In the genomic region with DNA sequence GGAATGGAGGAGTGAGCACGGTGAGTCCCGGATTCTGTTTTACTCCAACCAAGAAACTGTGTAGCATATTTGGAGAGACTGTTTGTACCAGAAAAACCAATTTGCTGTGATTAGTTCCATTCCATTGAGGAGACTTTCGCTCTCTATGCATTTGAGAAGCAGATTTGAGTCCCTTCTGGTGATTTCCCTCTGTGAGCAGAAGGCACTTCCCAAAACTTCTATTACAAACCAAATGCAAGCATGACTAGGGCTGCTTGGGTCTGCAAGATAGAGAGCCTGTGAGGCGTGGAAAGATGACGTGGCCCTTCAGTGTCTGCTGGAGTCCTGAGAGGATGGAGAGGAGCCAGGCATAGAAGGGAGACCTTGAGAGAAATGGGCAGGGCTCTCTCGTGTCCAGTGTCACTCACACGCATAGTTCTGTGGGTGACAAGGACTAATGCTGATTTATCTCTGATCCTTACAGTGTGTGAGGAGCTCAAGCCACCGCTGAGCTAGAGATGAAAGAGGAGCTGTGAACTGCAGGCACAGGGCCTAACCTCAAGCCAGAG, we compare ENCODE assay signal across 20 mouse cellular contexts.
DNase-seq lines count a peak whose midpoint lies in the region; TF ChIP-seq lines count a peak whose summit lies in the region.
"Had no signal": no experiment of that assay in that cellular context is flagged by ENCODE, and none has a peak within 500 bp of the region (broad histone marks: within the 10 kb centered on the region; RNA-seq: fewer than 3 reads in every experiment).

No protein-coding gene starts in this region.

- H3K4me1 ChIP-seq in heart, embryonic 10.5 days, result peaks cover 23% of the 10 kb centered on the region
- H3K4me1 ChIP-seq: limb, embryonic 15.5 days; lung, embryonic 15.5 days; megakaryocyte, embryonic 14.5 days had no signal

- no peaks in the 10 kb centered on the region for H3K36me3 ChIP-seq in heart, embryonic 10.5 days
- H3K36me3 ChIP-seq: hindbrain, embryonic 10.5 days; limb, embryonic 15.5 days; lung, embryonic 15.5 days had no signal

- TF ChIP-seq CTCF in left cerebral cortex, adult 2 months (IDR thresholded peaks at IDR 0.05), result no peak

- H3K9me3 ChIP-seq in heart, embryonic 10.5 days, result no peaks in the 10 kb centered on the region
- H3K9me3 ChIP-seq: forebrain, embryonic 13.5 days; hindbrain, embryonic 10.5 days; limb, embryonic 15.5 days; lung, embryonic 15.5 days; megakaryocyte, embryonic 14.5 days had no signal

- H3K4me3 ChIP-seq in heart, embryonic 10.5 days, result no peak overlapping the region
- H3K4me3 ChIP-seq in left cerebral cortex, adult 2 months, result no peak overlapping the region
- H3K4me3 ChIP-seq: forebrain, embryonic 13.5 days; hindbrain, embryonic 10.5 days; limb, embryonic 15.5 days; lung, embryonic 15.5 days; megakaryocyte, embryonic 14.5 days had no signal

- 67% methylated on average over 8 of the region's 8 CpGs for whole genome bisulfite sequencing in heart, embryonic 10.5 days

- no peaks in the 10 kb centered on the region for H3K27me3 ChIP-seq in heart, embryonic 10.5 days (ENCODE audit: insufficient read depth, poor library complexity, severe bottlenecking)
- H3K27me3 ChIP-seq: limb, embryonic 15.5 days; lung, embryonic 15.5 days; megakaryocyte, embryonic 14.5 days had no signal

- H3K27ac ChIP-seq in heart, embryonic 10.5 days, result peak overlapping the region; percentile 29
- H3K27ac ChIP-seq in left cerebral cortex, adult 2 months, result no peak overlapping the region
- H3K27ac ChIP-seq: forebrain, embryonic 13.5 days; limb, embryonic 15.5 days; liver, embryonic 14.5 days; lung, embryonic 15.5 days had no signal

- intact Hi-C loops in heart, postnatal 25 days (cut with DNase I), result no loop called here
- intact Hi-C loops in left cerebral cortex, adult 2 months (cut with DNase I), result no loop called here

- DNase-seq in heart, embryonic 10.5 days (ENCODE audit: low spot score), result no peak
- DNase-seq in heart, postnatal 25 days (ENCODE audit: low spot score), result no peak
- DNase-seq in layer of hippocampus, adult 11-12 months (ENCODE audit: low spot score), result peak; percentile 23
- no peak for DNase-seq in layer of hippocampus, adult 9-10 months (ENCODE audit: low spot score)
- DNase-seq in adrenal gland, adult 8-10 months, result peak; percentile 82
- peak; percentile 23 for DNase-seq in heart, postnatal 4 days
- no peak for DNase-seq in left cerebral cortex, adult 2 months (ENCODE audit: extremely low spot score in 1 of 2, low spot score in 2 of 2)
- DNase-seq in kidney, postnatal 36 days, result no peak
- DNase-seq: cerebellum, adult 9-10 months; kidney, adult 9 months; kidney, postnatal 25 days; left cerebral cortex, postnatal 4 days; lung, postnatal 36 days; midbrain, embryonic 14.5 days had no signal

Comparison
In these comparisons a context has a peak if more than half of its experiments do, and no peak if none do; other contexts are left out.
1. DNase-seq: peak in layer of hippocampus, adult 11-12 months (single experiment), adrenal gland, adult 8-10 months (single experiment) and heart, postnatal 4 days (single experiment); none in heart, embryonic 10.5 days (single experiment), heart, postnatal 25 days (single experiment), layer of hippocampus, adult 9-10 months (single experiment), left cerebral cortex, adult 2 months (0 of 2) and kidney, postnatal 36 days (0 of 2).